Mouse (Mus musculus) heart, adult 2 months (tissue): ENCODE measurements around the gene Casc3.

Experiments
- CTCF ChIP-seq: fragments of 200-600 bp; IDR thresholded peaks from 2 replicates; pipeline ENCODE4 v1.8.1; 2022; ENCODE audit warnings: antibody characterized with exemption, mild to moderate bottlenecking, moderate library complexity
- POLR2A ChIP-seq: fragments of 200-500 bp; IDR thresholded peaks from 2 replicates; pipeline ENCODE4 v1.6.1; 2011; ENCODE audit warnings: mild to moderate bottlenecking, low read depth, low read length, control low read depth; ENCODE audit not compliant: insufficient read depth

DNA sequence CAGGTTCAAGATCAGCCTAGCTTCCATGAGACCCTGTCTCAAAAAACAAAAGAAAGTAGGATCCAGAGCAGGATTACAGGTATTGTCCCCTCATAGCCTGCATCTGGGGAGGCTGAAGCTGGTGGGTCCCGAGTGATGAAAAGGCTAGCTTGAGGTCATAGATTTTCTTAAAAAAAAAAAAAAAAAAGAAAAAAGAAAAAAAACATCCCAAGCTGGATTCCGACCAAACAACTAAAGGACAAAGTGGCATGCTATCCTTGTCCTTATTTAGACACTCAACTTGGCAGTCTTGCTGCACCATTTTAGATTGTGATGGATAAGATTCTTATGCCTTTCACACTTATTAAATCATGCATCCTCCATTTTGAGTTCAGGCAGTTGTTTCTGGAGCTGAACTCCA lies 3.7 kb downstream of the Casc3 start:
- TF ChIP-seq POLR2A (no peak), CTCF (no peak)
